Mouse (Mus musculus) midbrain, embryonic 11.5 days (tissue): ENCODE measurements around the gene Stk33. TPM values are rescaled to one million over a fixed set of nuclear protein-coding genes. Genes with fewer than 3 reads are reported as not detected.

Experiments
- polyA plus RNA-seq: library from polyadenylated mRNA; unstranded; fragments of >200 nt; fragmentation: Nextera tagmentation; extraction: Ambion mirVana; gene quantifications from 2 replicates; pipeline ENCODE4 v1.2.1, GENCODE M21; 2014

Stk33 gene
- polyA plus RNA-seq, 1 experiment from 2014 or later: 28.4 TPM

Other genes starting within 250 kb of the Stk33 start
- 0.29 and 0.40 TPM in 2 replicates for gene Trim66, start 69.1 kb upstream of the Stk33 start, polyA plus RNA-seq
- gene Rpl27a, start 80.1 kb upstream of the Stk33 start, polyA plus RNA-seq: 116 and 127 TPM in 2 replicates